Mouse (Mus musculus) intestine, embryonic 16.5 days (tissue): ENCODE results near the gene Olfr312. TPM values are rescaled to one million over a fixed set of nuclear protein-coding genes. Genes with fewer than 3 reads are reported as not detected.
"Not testable (repeated sequence)": the region's sequence is repeated elsewhere in the genome, so short reads cannot be mapped to it uniquely, and the experiment has no call there.

Experiments used
- ATAC-seq: fragments of 200-750 bp; cut with Nextera tagmentation; 2 replicates; pipeline ENCODE4 v1.8.0; 2017; ENCODE audit warnings: moderate TSS enrichment, moderate library complexity
- H3K27ac ChIP-seq: fragments of 300-500 bp; sonication (generic); 2 replicates; pipeline ENCODE4 v1.5.1; 2014; ENCODE audit warnings: mild to moderate bottlenecking, low read length
- H3K27me3 ChIP-seq: fragments of 300-500 bp; sonication (generic); replicated peaks from 2 replicates; pipeline ENCODE4 v1.6.1; 2014; ENCODE audit warnings: low read length, control low read depth, mixed read lengths; ENCODE audit not compliant: control insufficient read depth, insufficient read depth
- H3K36me3 ChIP-seq: fragments of 300-500 bp; sonication (generic); 2 replicates; pipeline ENCODE4 v1.6.1; 2014; ENCODE audit warnings: low read length, control low read depth; ENCODE audit not compliant: control insufficient read depth, insufficient read depth
- H3K4me1 ChIP-seq: fragments of 300-500 bp; sonication (generic); 2 replicates; pipeline ENCODE4 v1.6.1; 2014; ENCODE audit warnings: low read length, control low read depth, mixed read lengths; ENCODE audit not compliant: control insufficient read depth, insufficient read depth
- H3K4me2 ChIP-seq: fragments of 300-500 bp; sonication (generic); 2 replicates; pipeline ENCODE4 v1.6.1; 2014; ENCODE audit warnings: low read depth, low read length, control low read depth
- H3K4me3 ChIP-seq: fragments of 300-500 bp; sonication (generic); 2 replicates; pipeline ENCODE4 v1.5.1; 2014; ENCODE audit warnings: mild to moderate bottlenecking, low read length
- H3K9ac ChIP-seq: fragments of 300-500 bp; sonication (generic); 2 replicates; pipeline ENCODE4 v1.6.1; 2014; ENCODE audit warnings: low read depth, low read length
- H3K9me3 ChIP-seq: fragments of 300-500 bp; sonication (generic); 2 replicates; pipeline ENCODE4 v1.6.1; 2016; ENCODE audit warnings: low read length, control low read depth; ENCODE audit not compliant: control insufficient read depth
- WGBS: fragments of 180-500 bp; shearing (Covaris S2); extraction: QIAGEN DNeasy Blood & Tissue Kit; methylation state at CpG from one replicate; pipeline ENCODE4 v1.1.7; 2014; 5-methylcytosine and 5-hydroxymethylcytosine counted together
- polyA plus RNA-seq: library from polyadenylated mRNA; unstranded; fragments of >200 nt; fragmentation: Nextera tagmentation; extraction: Ambion mirVana; gene quantifications from 2 replicates; pipeline ENCODE4 v1.2.1, GENCODE M21; 2015

Olfr312 gene
- polyA plus RNA-seq, 1 experiment from 2014 or later = not detected

GRCm38 (mm10) chr11:58799747-58800146 lies 29.3 kb upstream of the Olfr312 start:
- Histone ChIP-seq H3K36me3 (no peaks in the 10 kb centered on the region), H3K27me3 (no peaks in the 10 kb centered on the region), H3K4me2 (no peak overlapping the region), H3K4me3 (no peak overlapping the region), H3K4me1 (peaks cover 16% of the 10 kb centered on the region; the same call in 1 of the 2 replicates), H3K9me3 (no peaks in the 10 kb centered on the region), H3K9ac (no peak overlapping the region), H3K27ac (no peak overlapping the region)
- 79% methylated on average over 5 of the region's 5 CpGs for WGBS
- no peak for ATAC-seq

GRCm38 (mm10) chr11:58801558-58802228 lies 27.3 kb upstream of the Olfr312 start, which contains the start of gene Fam183b:
Gene Fam183b (minus strand): TSS chr11:58801960.
- Histone ChIP-seq H3K4me3 (peak within 1 kb of the TSS; percentile 27), H3K9ac (0 out of 2 replicates have a peak within 1 kb of the TSS, but pooled peaks have one; percentile 38), H3K4me1 (peaks cover 16% of the 10 kb centered on the region; the same call in 1 of the 2 replicates), H3K9me3 (no peaks in the 10 kb centered on the region), H3K4me2 (peak within 1 kb of the TSS; percentile 47), H3K27ac (no peak within 1 kb of the TSS), H3K36me3 (no peaks in the 10 kb centered on the region), H3K27me3 (no peaks in the 10 kb centered on the region)
- ATAC-seq = peak; percentile 80
- WGBS = 14% methylated on average over 14 of the region's 14 CpGs

DNA sequence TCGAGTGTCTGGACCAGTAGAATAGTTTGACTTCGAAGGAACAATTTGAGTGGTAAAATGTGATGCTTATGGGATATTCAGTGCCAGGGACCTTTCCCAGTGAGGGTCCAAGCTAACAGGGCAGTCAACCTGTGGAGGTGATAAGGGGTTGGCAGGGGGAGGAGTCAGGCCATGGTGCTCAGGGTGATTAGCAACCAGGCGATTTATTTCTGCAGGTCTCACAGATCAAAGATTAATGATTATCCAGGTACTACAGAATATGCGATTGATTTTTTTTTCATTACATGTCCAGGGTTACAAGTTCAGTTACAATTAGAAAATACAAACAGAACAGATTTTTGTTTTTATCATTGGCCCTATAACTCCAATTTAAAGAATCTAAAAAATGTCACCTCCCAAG lies 25.2 kb upstream of the Olfr312 start:
- Histone ChIP-seq H3K4me1 (peaks cover 16% of the 10 kb centered on the region; the same call in 1 of the 2 replicates), H3K4me2 (no peak overlapping the region), H3K4me3 (no peak overlapping the region), H3K9ac (no peak overlapping the region), H3K27ac (no peak overlapping the region), H3K27me3 (no peaks in the 10 kb centered on the region), H3K9me3 (no peaks in the 10 kb centered on the region), H3K36me3 (no peaks in the 10 kb centered on the region)
- 34% methylated on average over 4 of the region's 4 CpGs for WGBS
- ATAC-seq = peak; percentile 67

DNA sequence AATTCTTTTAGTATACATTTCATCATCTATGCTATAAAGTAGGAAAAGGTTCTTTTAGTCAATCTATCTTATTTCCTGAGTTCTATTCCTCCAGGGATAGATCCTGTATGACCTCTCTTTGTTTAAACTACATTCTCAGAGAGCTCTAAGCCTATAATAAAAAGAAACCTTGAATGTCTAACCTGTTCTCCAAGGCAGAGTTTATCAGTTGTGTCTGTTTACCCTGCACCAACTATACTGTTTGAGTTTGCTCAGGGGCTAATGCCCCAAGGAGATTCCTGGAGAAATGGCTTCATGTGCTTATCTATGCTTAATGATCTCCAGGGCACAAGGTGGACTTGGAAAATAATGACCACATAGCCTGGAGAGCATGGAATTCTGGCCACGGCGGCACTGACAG lies 24.6 kb upstream of the Olfr312 start:
- 30% methylated on average over 2 of the region's 2 CpGs for WGBS
- Histone ChIP-seq H3K27ac (peak overlapping the region; percentile 77), H3K4me2 (no peak overlapping the region), H3K36me3 (no peaks in the 10 kb centered on the region), H3K4me3 (no peak overlapping the region), H3K9me3 (no peaks in the 10 kb centered on the region), H3K27me3 (no peaks in the 10 kb centered on the region), H3K4me1 (peaks cover 16% of the 10 kb centered on the region; the same call in 1 of the 2 replicates), H3K9ac (no peak overlapping the region)
- peak; percentile 83 for ATAC-seq

DNA sequence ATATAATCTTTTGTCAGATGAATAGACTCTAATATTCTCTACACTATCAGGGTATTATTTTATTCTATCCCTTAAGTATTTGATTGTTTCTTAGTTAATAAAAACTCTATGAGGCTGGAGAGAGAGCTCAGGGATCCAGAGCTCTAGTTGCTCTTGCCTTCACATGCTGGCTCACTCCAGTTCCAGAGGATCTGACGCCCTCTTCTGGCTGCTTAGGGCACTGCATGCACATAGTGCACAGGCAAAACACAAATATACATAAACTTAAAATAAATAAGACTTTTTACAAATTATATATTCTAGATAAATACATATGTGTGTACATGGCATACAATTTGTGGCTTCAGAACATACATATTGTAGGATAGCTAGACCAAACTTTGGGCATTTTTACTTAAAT lies 17.0 kb upstream of the Olfr312 start:
- Histone ChIP-seq H3K36me3 (no peaks in the 10 kb centered on the region), H3K27me3 (no peaks in the 10 kb centered on the region), H3K9me3 (no peaks in the 10 kb centered on the region), H3K9ac (no peak overlapping the region), H3K27ac (no peak overlapping the region), H3K4me2 (no peak overlapping the region), H3K4me1 (no peaks in the 10 kb centered on the region), H3K4me3 (no peak overlapping the region)
- WGBS = 8% methylated on average over 1 of the region's 1 CpGs
- ATAC-seq = no peak

DNA sequence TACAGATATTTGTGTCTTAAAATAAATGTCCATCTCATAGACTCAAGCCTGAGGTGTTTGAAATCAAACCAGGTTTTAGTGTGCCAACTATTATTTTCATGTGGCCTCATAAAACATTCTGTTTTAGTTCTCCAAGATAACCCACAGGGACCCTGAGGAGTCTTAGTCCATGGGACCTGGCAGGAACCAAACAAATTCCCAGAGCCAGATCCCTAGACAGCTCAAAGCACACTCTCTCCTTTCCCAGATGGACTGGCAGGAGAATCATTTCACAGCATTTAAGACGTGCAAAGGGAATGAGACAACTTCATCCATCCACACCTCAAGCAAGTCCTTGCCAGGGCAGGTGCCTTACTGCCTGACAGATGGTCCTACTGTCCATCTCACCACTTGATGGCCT lies 14.3 kb upstream of the Olfr312 start, which contains the start of gene Olfr313:
TSS of gene Olfr313 (plus strand) at position 301 of the 400 bp plus-strand sequence.
- WGBS = 46% methylated on average over 1 of the region's 1 CpGs
- H3K4me1 ChIP-seq = not testable (repeated sequence)

DNA sequence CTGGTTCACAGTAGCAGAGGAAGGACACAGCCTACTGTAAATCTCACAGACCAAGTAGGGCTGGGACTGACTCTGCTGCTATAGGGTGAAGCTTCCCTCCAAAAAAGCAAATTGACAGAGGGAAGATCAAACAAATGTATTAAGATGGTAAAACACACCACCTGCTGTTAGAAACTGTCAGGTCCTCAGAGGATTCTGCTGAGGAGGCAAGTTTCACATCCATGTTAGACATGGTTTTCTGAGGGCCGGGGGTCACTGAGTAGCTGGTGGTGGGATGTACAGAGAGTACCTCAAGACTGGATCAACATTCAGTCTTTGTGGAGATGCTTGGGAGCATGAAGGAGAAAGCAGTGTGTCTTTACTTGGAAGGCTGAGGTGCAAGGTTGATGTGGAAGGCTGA lies 13.4 kb upstream of the Olfr312 start:
- Histone ChIP-seq H3K9me3 (no peaks in the 10 kb centered on the region), H3K36me3 (no peaks in the 10 kb centered on the region), H3K4me2 (no peak overlapping the region), H3K27ac (no peak overlapping the region), H3K27me3 (no peaks in the 10 kb centered on the region), H3K9ac (no peak overlapping the region), H3K4me3 (no peak overlapping the region), H3K4me1 (no peaks in the 10 kb centered on the region)
- ATAC-seq = no peak
- 88% methylated on average over 1 of the region's 1 CpGs for WGBS

More for the DNA sequence above, 14.3 kb upstream of the Olfr312 start, which contains the start of gene Olfr313:
- H3K27me3 ChIP-seq, H3K27ac ChIP-seq, H3K36me3 ChIP-seq, H3K9me3 ChIP-seq, H3K4me2 ChIP-seq, H3K9ac ChIP-seq, ATAC-seq, H3K4me3 ChIP-seq: not testable (repeated sequence)

DNA sequence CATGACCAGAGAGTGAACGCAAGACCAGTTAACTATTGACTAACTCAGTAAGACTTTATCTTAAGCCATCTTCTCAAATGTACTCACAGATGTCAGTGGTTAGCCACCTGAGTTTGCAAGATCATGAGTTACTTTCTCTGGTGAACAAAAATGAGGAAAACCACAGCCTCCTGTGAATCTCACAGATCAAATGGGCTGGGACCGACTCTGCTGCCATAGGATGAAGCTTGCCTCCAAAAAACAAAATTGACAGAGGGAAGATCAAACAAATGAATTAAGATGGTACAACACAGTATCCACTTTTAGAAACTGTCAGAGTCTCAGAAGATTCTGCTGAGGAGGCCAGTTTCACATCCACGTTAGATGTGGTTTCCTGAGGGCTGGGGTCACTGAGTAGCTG lies 727 bp downstream of the Olfr312 start:
- 80% methylated on average over 3 of the region's 3 CpGs for whole genome bisulfite sequencing

DNA sequence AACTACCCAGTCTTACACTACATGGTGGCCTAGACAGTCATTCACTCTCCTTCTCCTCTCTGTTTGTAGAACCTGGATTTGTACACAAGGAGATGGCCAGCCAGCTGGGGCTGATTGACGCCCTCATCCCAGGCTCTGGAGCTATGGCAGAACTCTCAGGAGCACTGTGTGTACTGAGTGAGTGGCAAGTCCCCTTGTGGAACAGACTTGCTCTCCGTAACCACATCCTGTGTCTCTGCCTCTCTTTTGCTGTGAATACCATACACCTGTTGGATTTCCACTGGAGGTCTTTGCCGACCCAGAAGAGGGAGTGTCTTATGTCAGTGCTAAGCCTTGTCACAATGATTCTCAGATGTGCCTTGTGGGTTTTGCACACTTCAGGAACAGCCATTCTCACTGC lies 3.5 kb downstream of the Olfr312 start:
- H3K4me3 ChIP-seq, H3K36me3 ChIP-seq, H3K27me3 ChIP-seq, H3K4me2 ChIP-seq, H3K9ac ChIP-seq, ATAC-seq, H3K4me1 ChIP-seq, H3K27ac ChIP-seq, H3K9me3 ChIP-seq: not testable (repeated sequence)
- 64% methylated on average over 3 of the region's 3 CpGs for WGBS

More for the DNA sequence above, 727 bp downstream of the Olfr312 start:
- Histone ChIP-seq H3K4me1 (no peaks in the 10 kb centered on the region), H3K36me3 (no peaks in the 10 kb centered on the region), H3K27ac (no peak overlapping the region), H3K4me3 (no peak overlapping the region), H3K4me2 (no peak overlapping the region), H3K9ac (no peak overlapping the region), H3K9me3 (no peaks in the 10 kb centered on the region), H3K27me3 (no peaks in the 10 kb centered on the region)
- ATAC-seq = no peak

DNA sequence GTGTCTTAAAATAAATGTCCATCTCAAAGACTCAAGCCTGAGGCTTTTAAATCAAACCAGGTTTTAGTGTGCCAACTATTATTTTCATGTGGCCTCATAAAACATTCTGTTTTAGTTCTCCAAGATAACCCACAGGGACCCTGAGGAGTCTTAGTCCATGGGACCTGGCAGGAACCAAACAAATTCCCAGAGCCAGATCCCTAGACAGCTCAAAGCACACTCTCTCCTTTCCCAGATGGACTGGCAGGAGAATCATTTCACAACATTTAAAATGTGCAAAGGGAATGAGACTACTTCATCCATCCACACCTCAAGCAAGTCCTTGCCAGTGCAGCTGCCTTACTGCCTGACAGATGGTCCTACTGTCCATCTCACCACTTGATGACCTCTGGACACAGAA lies 9.9 kb downstream of the Olfr312 start, which contains the start of gene Olfr311:
TSS of gene Olfr311 (plus strand) at position 301 of the 400 bp plus-strand sequence.
- not testable (repeated sequence) for H3K9me3 ChIP-seq, H3K9ac ChIP-seq, H3K4me1 ChIP-seq, H3K27me3 ChIP-seq, H3K36me3 ChIP-seq, H3K4me3 ChIP-seq, ATAC-seq, H3K4me2 ChIP-seq, H3K27ac ChIP-seq
